Mouse (Mus musculus) right cerebral cortex, postnatal 36 days (tissue): Measurements from ENCODE around the gene Prmt1.
A peak's percentile ranks its signal among the peaks of the same experiment; 100 is the strongest.

Experiments used
- DNase-seq, 2 experiments: peaks; one replicate each; pipeline ENCODE4 v3.0.0; 2022; ENCODE audit warnings: low spot score in 2 of 2, mixed read lengths in 1 of 2

Prmt1 gene

DNA sequence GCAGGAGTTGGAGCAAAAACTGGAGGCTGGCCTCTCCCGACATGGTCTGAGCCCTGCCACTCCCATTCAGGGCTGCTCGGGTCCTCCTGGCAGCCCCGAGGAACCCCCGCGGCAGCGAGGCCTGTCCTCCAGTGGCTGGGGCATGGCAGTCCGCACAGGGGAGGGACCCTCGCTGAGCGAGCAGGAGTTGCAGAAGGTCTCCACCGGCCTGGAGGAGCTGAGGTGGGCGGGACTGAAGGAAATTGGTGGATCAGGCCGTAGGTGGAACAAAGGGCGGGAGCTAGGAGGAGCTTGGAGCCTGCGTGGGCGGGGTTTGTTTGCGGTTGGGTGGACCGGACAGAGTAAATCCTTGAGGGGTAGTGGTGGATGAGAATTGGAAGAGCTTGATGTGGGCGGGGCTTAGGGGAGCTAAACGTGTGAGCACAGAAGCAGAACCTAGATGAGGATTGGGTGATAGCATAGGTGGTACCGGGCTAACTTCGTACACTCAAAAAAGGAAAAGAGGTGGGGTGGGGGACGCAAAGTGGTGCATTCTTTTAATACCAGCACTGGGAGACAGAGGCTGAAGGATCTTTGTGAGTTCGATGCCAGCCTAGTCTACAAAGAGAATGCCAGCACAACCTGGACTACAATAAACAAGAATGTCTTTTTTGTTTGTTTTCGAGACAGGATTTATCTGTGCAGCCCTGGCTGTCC lies 33.6 kb downstream of the Prmt1 start:
- peak; percentile 81 to 85 for DNase-seq

DNA sequence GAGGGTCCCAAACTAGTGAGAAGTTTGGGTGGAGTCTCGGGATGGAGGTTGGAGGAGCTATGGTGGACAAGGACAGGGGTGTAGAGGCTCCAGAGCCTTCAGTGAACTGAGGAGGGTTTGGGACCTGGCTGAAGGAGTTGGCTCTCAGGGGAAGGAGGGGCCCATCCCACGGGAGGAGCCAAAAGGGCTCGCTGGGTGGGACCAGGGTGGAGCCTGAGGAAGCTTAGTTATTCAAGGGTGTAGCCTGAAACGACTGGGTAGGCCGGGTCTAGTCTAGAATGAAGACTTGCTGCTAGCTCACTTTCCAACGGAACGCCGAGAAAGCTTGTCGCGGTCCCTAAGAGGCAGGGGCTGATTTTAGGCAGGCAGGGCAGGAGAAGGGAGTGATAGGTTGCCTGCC lies 34.4 kb downstream of the Prmt1 start:
- DNase-seq: no peak

DNA sequence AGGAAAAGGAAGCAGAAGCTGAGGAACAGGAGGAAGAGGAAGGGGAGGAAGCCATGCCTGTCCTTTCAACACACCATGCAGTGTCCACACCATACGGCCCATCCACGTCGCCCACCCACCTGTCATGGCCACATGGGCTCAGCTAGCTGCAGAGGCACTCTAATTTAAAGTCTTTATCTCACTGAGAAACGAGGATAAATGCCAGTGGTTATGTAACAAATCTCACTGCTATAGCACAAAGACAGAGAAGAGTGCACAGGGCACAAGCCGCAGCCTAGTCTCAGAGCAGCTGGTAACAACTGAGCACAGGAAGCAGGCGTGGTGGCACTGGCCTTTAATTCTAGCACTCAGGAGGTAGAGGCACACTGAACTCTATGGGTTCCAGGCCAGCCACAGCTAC lies 36.4 kb downstream of the Prmt1 start:
- no peak for DNase-seq

DNA sequence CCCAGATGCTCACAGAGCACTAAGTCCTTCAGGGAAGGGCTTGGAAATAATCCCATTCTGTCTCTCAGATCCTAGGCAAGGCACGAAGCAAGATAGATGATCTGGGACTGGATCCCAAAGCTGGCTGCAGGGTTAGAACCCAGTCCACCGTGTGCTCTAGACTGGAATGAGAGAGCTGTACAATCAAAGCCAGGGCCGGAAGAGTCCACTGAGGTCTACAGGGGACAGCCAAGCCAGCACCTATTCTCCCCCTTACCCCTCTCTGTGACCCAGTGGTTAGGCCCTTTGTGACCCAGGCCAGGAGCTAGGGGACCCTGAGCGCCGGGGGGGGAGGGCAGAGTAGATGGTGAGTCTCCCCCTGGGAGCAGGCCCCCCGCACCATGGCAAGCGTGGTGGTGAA lies 43.5 kb downstream of the Prmt1 start, which contains the start of gene Tsks:
Gene Tsks, plus strand, starts transcription at position 301 of the 400 bp plus-strand sequence.
- DNase-seq: no peak

DNA sequence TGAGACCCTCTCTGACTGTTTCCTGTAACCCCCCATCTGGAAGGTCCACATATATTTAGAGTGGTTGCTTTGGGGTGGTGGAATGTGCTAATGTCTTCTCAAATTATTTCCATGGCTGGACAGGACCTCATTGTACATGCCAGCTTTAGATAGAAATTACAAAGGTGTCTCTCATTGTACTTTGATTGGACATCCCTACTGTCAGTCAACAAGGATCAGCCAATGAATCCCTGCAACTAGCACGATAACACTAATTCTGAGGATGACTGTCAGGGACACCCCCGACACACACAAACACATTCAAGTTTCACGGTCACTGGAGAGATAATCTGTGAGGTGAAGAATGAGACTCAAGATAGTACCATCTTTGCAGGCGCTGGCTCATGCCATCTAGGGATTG lies 47.7 kb downstream of the Prmt1 start:
- no peak for DNase-seq

DNA sequence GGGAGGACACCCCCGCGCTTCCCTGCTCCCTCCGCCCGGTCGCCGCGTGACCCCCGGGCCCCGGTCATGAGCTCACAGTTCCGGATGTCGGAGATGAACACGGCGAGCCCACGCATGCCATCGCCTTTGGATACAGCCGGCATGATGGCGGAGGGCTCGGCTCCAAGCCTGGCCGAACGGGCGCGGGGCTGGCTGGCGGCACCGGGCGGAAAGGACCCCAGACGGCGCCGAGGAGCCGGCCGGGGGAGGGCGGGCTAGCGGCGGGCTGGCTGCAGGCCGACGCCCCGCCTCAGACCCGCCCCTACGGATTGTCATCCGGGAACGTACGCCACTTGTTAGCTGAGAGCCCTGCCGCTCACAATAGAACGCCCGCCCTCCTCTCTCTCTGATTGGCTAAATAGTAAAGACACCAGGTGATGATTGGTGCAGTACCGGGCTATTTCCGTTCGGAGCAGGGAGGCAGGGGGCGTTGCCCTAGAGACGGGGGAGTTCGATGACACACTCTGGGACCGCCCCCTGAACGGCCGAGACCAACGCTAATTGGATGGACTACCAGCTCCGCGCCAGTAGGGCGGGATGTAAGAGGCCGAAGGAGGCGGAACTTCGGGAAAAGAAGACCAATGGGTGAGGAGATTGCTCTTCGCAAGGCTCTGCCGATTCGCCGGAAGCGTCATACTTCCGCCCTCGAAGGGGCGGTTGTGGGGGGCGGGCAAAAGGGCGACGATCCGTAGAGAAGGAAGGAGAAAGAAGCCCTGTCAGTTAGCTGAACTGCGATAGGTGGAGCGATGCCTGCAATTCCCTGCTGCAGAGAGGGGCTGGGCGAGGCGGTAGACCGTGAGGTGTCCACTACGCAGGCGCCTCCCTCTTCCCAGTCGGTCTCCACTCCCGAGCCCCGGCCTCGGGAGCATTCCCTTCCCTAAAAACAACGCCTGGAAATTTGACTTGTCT lies 56.9 kb downstream of the Prmt1 start, which contains the start of gene Ap2a1:
Gene Ap2a1, minus strand, starts transcription at position 293 of the 948 bp plus-strand sequence.
- peak; percentile 100 for DNase-seq

DNA sequence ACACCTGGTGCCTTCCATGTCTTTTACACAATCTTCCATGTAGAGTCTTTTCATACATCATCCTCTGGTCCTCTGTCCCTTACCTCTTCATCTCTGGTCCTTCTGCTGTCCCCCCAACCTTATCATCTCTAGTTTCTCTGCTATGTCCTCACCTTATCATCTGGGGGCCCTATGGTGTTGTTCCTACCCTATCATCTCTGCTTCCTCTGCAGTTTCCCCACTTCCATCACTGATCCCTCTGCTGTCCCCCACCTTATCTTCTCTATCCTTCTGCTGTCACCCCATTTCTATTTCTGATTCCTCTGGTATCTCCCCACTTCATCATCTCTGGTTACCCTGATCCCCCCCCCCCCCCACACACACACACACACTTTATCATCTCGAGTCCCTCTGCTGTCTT lies 57.8 kb downstream of the Prmt1 start:
- DNase-seq: no peak
